Mouse (Mus musculus) neural tube, embryonic 11.5 days (tissue): ENCODE data around the gene Als2cl. TPM values are rescaled to one million over a fixed set of nuclear protein-coding genes. Genes with fewer than 3 reads are reported as not detected.

ENCODE experiments used
- ATAC-seq: fragments of 200-750 bp; cut with Nextera tagmentation; 2 replicates; pipeline ENCODE4 v1.8.0; 2017; ENCODE audit warnings: moderate number of reproducible peaks, mild to moderate bottlenecking, moderate TSS enrichment, moderate library complexity; ENCODE audit not compliant: insufficient read depth, low FRiP score, low TSS enrichment
- DNase-seq: peaks from one replicate; pipeline ENCODE4 v3.0.0-alpha.2; 2015; ENCODE audit warnings: low spot score
- H3K27ac ChIP-seq: fragments of 300-500 bp; sonication (generic); 2 replicates; pipeline ENCODE4 v1.5.1; 2014; ENCODE audit warnings: low read depth, mild to moderate bottlenecking, low read length
- H3K27me3 ChIP-seq: fragments of 300-500 bp; sonication (generic); 2 replicates; pipeline ENCODE4 v1.6.1; 2014; ENCODE audit warnings: mild to moderate bottlenecking, low read length, mixed read lengths; ENCODE audit not compliant: control insufficient read depth, insufficient read depth
- H3K36me3 ChIP-seq: fragments of 300-500 bp; sonication (generic); 2 replicates; pipeline ENCODE4 v1.6.1; 2014; ENCODE audit warnings: mild to moderate bottlenecking, low read length, moderate library complexity, mixed read lengths; ENCODE audit not compliant: control insufficient read depth, insufficient read depth
- H3K4me1 ChIP-seq: fragments of 300-500 bp; sonication (generic); 2 replicates; pipeline ENCODE4 v1.6.1; 2014; ENCODE audit warnings: low read length, mixed read lengths; ENCODE audit not compliant: control insufficient read depth, insufficient read depth
- H3K4me2 ChIP-seq: fragments of 300-500 bp; sonication (generic); 2 replicates; pipeline ENCODE4 v1.6.1; 2014; ENCODE audit warnings: low read depth, mild to moderate bottlenecking, moderate library complexity
- H3K4me3 ChIP-seq: fragments of 300-500 bp; sonication (generic); 2 replicates; pipeline ENCODE4 v1.5.1; 2014; ENCODE audit warnings: low read depth, low read length
- H3K9ac ChIP-seq: fragments of 300-500 bp; sonication (generic); 2 replicates; pipeline ENCODE4 v1.6.1; 2014; ENCODE audit warnings: mild to moderate bottlenecking, low read length
- H3K9me3 ChIP-seq: fragments of 300-500 bp; sonication (generic); 2 replicates; pipeline ENCODE4 v1.6.1; 2016; ENCODE audit warnings: low read length; ENCODE audit not compliant: control insufficient read depth
- WGBS: fragments of 180-500 bp; shearing (Covaris S2); extraction: QIAGEN DNeasy Blood & Tissue Kit; methylation state at CpG from one replicate; pipeline ENCODE4 v1.1.7; 2014; 5-methylcytosine and 5-hydroxymethylcytosine counted together
- polyA plus RNA-seq: library from polyadenylated mRNA; unstranded; fragments of >200 nt; fragmentation: Nextera tagmentation; extraction: Ambion mirVana; gene quantifications from 2 replicates; pipeline ENCODE4 v1.2.1, GENCODE M21; 2014

The Als2cl gene
- polyA plus RNA-seq, 1 experiment from 2014 or later = 1.1 TPM

- H3K9ac ChIP-seq = no peak overlapping the region
- WGBS = 19% methylated on average over 4 of the region's 6 CpGs
- H3K4me2 ChIP-seq = no peak overlapping the region
- no peak overlapping the region for H3K4me3 ChIP-seq
- peaks cover 21% of the 10 kb centered on the region for H3K4me1 ChIP-seq
- H3K36me3 ChIP-seq = no peaks in the 10 kb centered on the region
- ATAC-seq (peak; percentile 27; the same call in 1 of the 2 replicates), DNase-seq (peak; percentile 29)
- H3K27me3 ChIP-seq = peaks cover 25% of the 10 kb centered on the region
- H3K27ac ChIP-seq = no peak overlapping the region
- H3K9me3 ChIP-seq = no peaks in the 10 kb centered on the region
Measured at GRCm38 (mm10) chr9:110875288-110875695, 4.4 kb upstream of the Als2cl start.

GRCm38 (mm10) chr9:110877353-110877752 lies 2.3 kb upstream of the Als2cl start:
- Histone ChIP-seq H3K27ac (no peak overlapping the region), H3K9me3 (no peaks in the 10 kb centered on the region), H3K4me1 (peaks cover 21% of the 10 kb centered on the region), H3K27me3 (peaks cover 37% of the 10 kb centered on the region), H3K36me3 (no peaks in the 10 kb centered on the region), H3K4me2 (no peak overlapping the region), H3K4me3 (no peak overlapping the region), H3K9ac (no peak overlapping the region)
- 84% methylated on average over 1 of the region's 1 CpGs for WGBS
- no peak for ATAC-seq
- DNase-seq = no peak

GRCm38 (mm10) chr9:110877888-110878287 lies 1.8 kb upstream of the Als2cl start:
- DNase-seq (no peak), ATAC-seq (no peak)
- no peak overlapping the region for H3K9ac ChIP-seq
- 85% methylated on average over 5 of the region's 5 CpGs for WGBS
- peaks cover 37% of the 10 kb centered on the region for H3K27me3 ChIP-seq
- H3K36me3 ChIP-seq = no peaks in the 10 kb centered on the region
- no peak overlapping the region for H3K4me3 ChIP-seq
- H3K4me1 ChIP-seq = peaks cover 21% of the 10 kb centered on the region
- no peaks in the 10 kb centered on the region for H3K9me3 ChIP-seq
- H3K4me2 ChIP-seq = no peak overlapping the region
- H3K27ac ChIP-seq = no peak overlapping the region

- H3K27ac ChIP-seq = no peak within 1 kb of the TSS
- H3K4me1 ChIP-seq = peaks cover 5% of the 10 kb centered on the region
- no peak within 1 kb of the TSS; the same call in 1 of the 2 replicates for H3K9ac ChIP-seq
- H3K9me3 ChIP-seq = no peaks in the 10 kb centered on the region
- peaks cover 32% of the 10 kb centered on the region for H3K27me3 ChIP-seq
- peak within 1 kb of the TSS; percentile 43 for H3K4me3 ChIP-seq
- ATAC-seq = no peak
- DNase-seq = peak; percentile 42
- no peaks in the 10 kb centered on the region for H3K36me3 ChIP-seq
- peak within 1 kb of the TSS; percentile 81 for H3K4me2 ChIP-seq
- WGBS = 1% methylated on average over 57 of the region's 57 CpGs
Measured at GRCm38 (mm10) chr9:110879998-110880561, 410 bp downstream of the Als2cl start, which contains the start of gene Tmie. TSS of gene Tmie (minus strand) at chr9:110880113.

- Histone ChIP-seq H3K27me3 (peaks cover 32% of the 10 kb centered on the region), H3K4me3 (no peak overlapping the region), H3K9ac (no peak overlapping the region)
Measured at GRCm38 (mm10) chr9:110880772-110881171, 1.1 kb downstream of the Als2cl start.

GRCm38 (mm10) chr9:110881953-110882352 lies 2.3 kb downstream of the Als2cl start:
- H3K9me3 ChIP-seq = no peaks in the 10 kb centered on the region
- ATAC-seq (no peak), DNase-seq (no peak)
- no peak overlapping the region for H3K9ac ChIP-seq
- no peak overlapping the region for H3K27ac ChIP-seq
- H3K4me2 ChIP-seq = no peak overlapping the region
- WGBS = 64% methylated on average over 7 of the region's 7 CpGs
- H3K36me3 ChIP-seq = no peaks in the 10 kb centered on the region
- H3K4me3 ChIP-seq = no peak overlapping the region
- H3K27me3 ChIP-seq = peaks cover 32% of the 10 kb centered on the region
- no peaks in the 10 kb centered on the region for H3K4me1 ChIP-seq

More at GRCm38 (mm10) chr9:110880772-110881171, 1.1 kb downstream of the Als2cl start:
- 72% methylated on average over 4 of the region's 4 CpGs for WGBS
- ATAC-seq (no peak), DNase-seq (no peak)
- H3K9me3 ChIP-seq = no peaks in the 10 kb centered on the region
- H3K27ac ChIP-seq = no peak overlapping the region
- H3K4me2 ChIP-seq = peak overlapping the region; percentile 81; the same call in 1 of the 2 replicates
- no peaks in the 10 kb centered on the region for H3K36me3 ChIP-seq
- H3K4me1 ChIP-seq = no peaks in the 10 kb centered on the region

- no peak for DNase-seq
- H3K27me3 ChIP-seq = no peaks in the 10 kb centered on the region
- no peak for ATAC-seq
- H3K36me3 ChIP-seq = no peaks in the 10 kb centered on the region
- 68% methylated on average over 9 of the region's 9 CpGs for whole genome bisulfite sequencing
- no peak overlapping the region for H3K27ac ChIP-seq
- H3K9me3 ChIP-seq = no peaks in the 10 kb centered on the region
- H3K4me3 ChIP-seq = no peak overlapping the region
- H3K9ac ChIP-seq = no peak overlapping the region
- H3K4me2 ChIP-seq = no peak overlapping the region
- no peaks in the 10 kb centered on the region for H3K4me1 ChIP-seq
Measured at GRCm38 (mm10) chr9:110887388-110888303, 8.0 kb downstream of the Als2cl start.

GRCm38 (mm10) chr9:110888935-110889334 lies 9.3 kb downstream of the Als2cl start:
- Histone ChIP-seq H3K4me3 (no peak overlapping the region), H3K9me3 (no peaks in the 10 kb centered on the region), H3K36me3 (no peaks in the 10 kb centered on the region), H3K4me1 (no peaks in the 10 kb centered on the region), H3K4me2 (no peak overlapping the region), H3K9ac (no peak overlapping the region), H3K27ac (no peak overlapping the region), H3K27me3 (no peaks in the 10 kb centered on the region)
- WGBS = 91% methylated on average over 14 of the region's 14 CpGs
- DNase-seq (no peak), ATAC-seq (no peak)
